Mouse (Mus musculus): ENCODE data around the gene Tpk1.

- TF ChIP-seq CTCF (IDR thresholded peaks at IDR 0.05) (no peak), EP300 (IDR thresholded peaks at IDR 0.05) (no peak)
These were observed 23.7 kb downstream of the Tpk1 start for GRCm38 (mm10) chr6:43642375-43642774.

Measured in lung, postnatal 0 days (tissue).